Mouse (Mus musculus): ENCODE results near the gene Tmed4.

The Tmed4 gene

GRCm38 (mm10) chr11:6274387-6275093 lies at the start of gene Tmed4:
Gene Tmed4, minus strand, starts transcription at chr11:6274870.
- DNase-seq (ENCODE audit: low read depth, low spot score): peak; percentile 99

GRCm38 (mm10) chr11:6323348-6323747 lies 48.7 kb upstream of the Tmed4 start:
- DNase-seq (ENCODE audit: low read depth, low spot score): no peak

GRCm38 (mm10) chr11:6322086-6322485 lies 47.4 kb upstream of the Tmed4 start:
- no peak for DNase-seq (ENCODE audit: low read depth, low spot score)

GRCm38 (mm10) chr11:6319374-6319773 lies 44.7 kb upstream of the Tmed4 start:
- DNase-seq (ENCODE audit: low read depth, low spot score): no peak

GRCm38 (mm10) chr11:6318559-6318958 lies 43.9 kb upstream of the Tmed4 start:
- DNase-seq (ENCODE audit: low read depth, low spot score): no peak

- no peak for DNase-seq (ENCODE audit: low read depth, low spot score)
These were observed 42.2 kb upstream of the Tmed4 start for GRCm38 (mm10) chr11:6316821-6317220.

- no peak for DNase-seq (ENCODE audit: low read depth, low spot score)
These were observed 39.3 kb upstream of the Tmed4 start for GRCm38 (mm10) chr11:6313874-6314406.

- DNase-seq (ENCODE audit: low read depth, low spot score): no peak
These were observed 33.5 kb upstream of the Tmed4 start for GRCm38 (mm10) chr11:6308181-6308580.

GRCm38 (mm10) chr11:6305943-6306430 lies 31.3 kb upstream of the Tmed4 start:
- DNase-seq (ENCODE audit: low read depth, low spot score): no peak

GRCm38 (mm10) chr11:6302793-6303192 lies 28.1 kb upstream of the Tmed4 start:
- no peak for DNase-seq (ENCODE audit: low read depth, low spot score)

- DNase-seq (ENCODE audit: low read depth, low spot score): no peak
These were observed 24.8 kb upstream of the Tmed4 start for GRCm38 (mm10) chr11:6299435-6299834.

GRCm38 (mm10) chr11:6296077-6296476 lies 21.4 kb upstream of the Tmed4 start:
- DNase-seq (ENCODE audit: low read depth, low spot score): no peak

GRCm38 (mm10) chr11:6294632-6295031 lies 20.0 kb upstream of the Tmed4 start:
- no peak for DNase-seq (ENCODE audit: low read depth, low spot score)

GRCm38 (mm10) chr11:6293601-6294000 lies 18.9 kb upstream of the Tmed4 start:
- no peak for DNase-seq (ENCODE audit: low read depth, low spot score)

- DNase-seq (ENCODE audit: low read depth, low spot score): no peak
These were observed 18.3 kb upstream of the Tmed4 start for GRCm38 (mm10) chr11:6292988-6293349.

- peak; percentile 96 for DNase-seq (ENCODE audit: low read depth, low spot score)
These were observed 17.7 kb upstream of the Tmed4 start for GRCm38 (mm10) chr11:6292116-6292987.

- DNase-seq (ENCODE audit: low read depth, low spot score): peak; percentile 97
These were observed 16.9 kb upstream of the Tmed4 start, which contains the start of gene Ogdh for GRCm38 (mm10) chr11:6291401-6292115. Gene Ogdh, plus strand, starts transcription at chr11:6291633.

- no peak for DNase-seq (ENCODE audit: low read depth, low spot score)
These were observed 16.2 kb upstream of the Tmed4 start for GRCm38 (mm10) chr11:6290883-6291282.

GRCm38 (mm10) chr11:6290138-6290537 lies 15.5 kb upstream of the Tmed4 start:
- no peak for DNase-seq (ENCODE audit: low read depth, low spot score)

GRCm38 (mm10) chr11:6282940-6283339 lies 8.3 kb upstream of the Tmed4 start:
- no peak for DNase-seq (ENCODE audit: low read depth, low spot score)

GRCm38 (mm10) chr11:6276466-6276865 lies 1.8 kb upstream of the Tmed4 start:
- no peak for DNase-seq (ENCODE audit: low read depth, low spot score)

GRCm38 (mm10) chr11:6275094-6275484 lies 419 bp upstream of the Tmed4 start:
- DNase-seq (ENCODE audit: low read depth, low spot score): no peak

Data from ES-CJ7 (cell line).